Mouse (Mus musculus) cerebellum, adult 2 months (tissue): ENCODE measurements around the gene Tmem52. TPM values are rescaled to one million over a fixed set of nuclear protein-coding genes. Genes with fewer than 3 reads are reported as not detected.
A peak's percentile ranks its signal among the peaks of the same experiment; 100 is the strongest.

ENCODE experiments used
- DNase-seq, 2 experiments: peaks; one replicate each; pipeline ENCODE4 v3.0.0; 2021
- H3K27ac ChIP-seq: fragments of 200-500 bp; 2 replicates; pipeline ENCODE4 v1.5.1; 2012; ENCODE audit warnings: low read length, control low read depth, inconsistent platforms; ENCODE audit not compliant: insufficient read depth
- H3K27me3 ChIP-seq: fragments of 200-500 bp; 2 replicates; pipeline ENCODE4 v1.6.1; 2012; ENCODE audit warnings: inconsistent platforms, mild to moderate bottlenecking, low read length, moderate library complexity; ENCODE audit not compliant: control insufficient read depth, insufficient read depth
- H3K4me1 ChIP-seq: fragments of 200-500 bp; 2 replicates; pipeline ENCODE4 v1.6.1; 2011; ENCODE audit warnings: low read length; ENCODE audit not compliant: control insufficient read depth, insufficient read depth
- H3K4me3 ChIP-seq: fragments of 200-500 bp; replicated peaks from 2 replicates; pipeline ENCODE3; 2011; ENCODE audit warnings: mild to moderate bottlenecking, low read depth, low read length, control low read depth; ENCODE audit not compliant: insufficient read depth
- CTCF ChIP-seq: fragments of 200-500 bp; IDR thresholded peaks from 2 replicates; pipeline ENCODE4 v1.5.1; 2011; ENCODE audit warnings: low read depth, mild to moderate bottlenecking, control low read depth, low read length, moderate library complexity, borderline replicate concordance; ENCODE audit not compliant: insufficient read depth
- POLR2A ChIP-seq: fragments of 200-500 bp; IDR thresholded peaks from 2 replicates; pipeline ENCODE4 v1.6.1; 2011; ENCODE audit warnings: low read length, control low read depth, borderline replicate concordance; ENCODE audit not compliant: insufficient read depth
- WGBS: fragments of 180-500 bp; shearing (Covaris S2); methylation state at CpG from one replicate; pipeline ENCODE4 v1.1.7; 2018; 5-methylcytosine and 5-hydroxymethylcytosine counted together
- polyA plus RNA-seq: library from polyadenylated mRNA; depleted of rRNA; stranded (reverse); fragments of >200 nt; gene quantifications from 2 replicates; pipeline ENCODE4 v1.2.3, GENCODE M21; 2012

The Tmem52 gene
- polyA plus RNA-seq, 1 experiment, result 9.4 TPM

DNA sequence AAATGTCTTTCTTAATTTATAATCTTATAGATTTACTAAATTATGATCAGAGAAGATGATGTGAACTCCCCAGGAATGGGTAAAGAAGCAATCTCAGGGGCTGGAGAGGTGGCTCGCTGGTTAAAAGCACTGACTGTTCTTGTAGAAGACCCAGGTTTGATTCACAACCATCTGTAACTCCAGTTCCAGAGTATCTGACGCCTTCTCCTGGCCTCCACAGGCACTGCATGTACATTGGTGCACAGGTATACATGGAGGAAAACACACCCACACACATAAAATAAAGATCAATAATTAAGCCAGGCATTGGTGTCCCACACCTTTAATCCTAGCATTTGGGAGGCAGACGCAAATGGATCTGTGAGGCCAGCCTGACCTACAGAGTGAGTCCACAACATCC is 26.1 kb upstream of the Tmem52 start:
- DNase-seq, result no peak
- 85% methylated on average over 3 of the region's 3 CpGs for WGBS
- TF ChIP-seq CTCF (0 out of 2 replicates have a peak, but pooled peaks have one; percentile 18), POLR2A (no peak)
- Histone ChIP-seq H3K4me1 (peaks cover 3% of the 10 kb centered on the region; the same call in 1 of the 2 replicates), H3K27ac (no peak overlapping the region), H3K4me3 (no peak overlapping the region), H3K27me3 (no peaks in the 10 kb centered on the region)

DNA sequence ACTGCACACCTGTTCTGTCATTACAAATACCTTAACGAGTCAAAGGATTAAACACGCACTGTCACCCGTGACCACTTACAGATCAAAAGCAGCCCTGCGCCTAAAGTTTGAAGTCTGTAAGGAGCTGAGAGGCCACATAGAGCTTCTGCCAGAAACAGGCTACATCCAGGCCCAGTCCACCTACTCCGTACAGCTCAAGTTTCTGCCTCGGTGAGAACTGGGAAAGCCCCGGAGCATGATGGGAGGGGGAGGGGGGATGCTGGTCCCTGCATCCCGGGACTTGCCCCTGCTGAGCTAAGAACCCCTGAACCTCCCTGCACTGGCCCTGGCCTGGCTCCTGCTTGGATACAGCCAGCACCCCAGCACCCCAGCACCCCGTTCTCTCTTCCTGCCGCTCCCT is 17.3 kb upstream of the Tmem52 start:
- Histone ChIP-seq H3K4me1 (no peaks in the 10 kb centered on the region), H3K4me3 (no peak overlapping the region), H3K27ac (no peak overlapping the region), H3K27me3 (no peaks in the 10 kb centered on the region)
- DNase-seq, result no peak
- WGBS, result 47% methylated on average over 10 of the region's 10 CpGs
- TF ChIP-seq CTCF (no peak), POLR2A (no peak)

DNA sequence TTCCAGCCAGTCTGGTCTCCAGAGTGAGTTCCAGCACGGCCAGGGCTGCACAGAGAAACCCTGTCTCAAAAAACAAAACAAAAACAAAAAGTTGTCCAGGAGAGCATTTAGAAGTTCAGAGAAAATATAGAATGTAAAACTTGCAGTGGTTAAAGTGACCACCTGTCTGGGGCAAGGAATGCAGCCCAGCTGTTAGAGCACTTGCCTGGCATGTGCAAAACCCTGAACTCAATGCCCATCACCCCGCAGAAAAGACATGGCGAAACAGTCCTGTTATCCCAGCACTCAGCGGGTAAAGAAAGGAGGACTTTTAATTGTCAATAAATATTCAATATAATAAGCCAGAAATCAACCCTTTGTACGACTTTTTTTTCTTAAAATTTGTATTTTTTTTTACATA is 10.3 kb upstream of the Tmem52 start:
- TF ChIP-seq POLR2A (no peak), CTCF (no peak)
- no peak overlapping the region for H3K4me3 ChIP-seq
- 83% methylated on average over 5 of the region's 5 CpGs for WGBS
- no peak for DNase-seq
- no peak overlapping the region for H3K27ac ChIP-seq
- H3K27me3 ChIP-seq, result no peaks in the 10 kb centered on the region
- no peaks in the 10 kb centered on the region for H3K4me1 ChIP-seq

DNA sequence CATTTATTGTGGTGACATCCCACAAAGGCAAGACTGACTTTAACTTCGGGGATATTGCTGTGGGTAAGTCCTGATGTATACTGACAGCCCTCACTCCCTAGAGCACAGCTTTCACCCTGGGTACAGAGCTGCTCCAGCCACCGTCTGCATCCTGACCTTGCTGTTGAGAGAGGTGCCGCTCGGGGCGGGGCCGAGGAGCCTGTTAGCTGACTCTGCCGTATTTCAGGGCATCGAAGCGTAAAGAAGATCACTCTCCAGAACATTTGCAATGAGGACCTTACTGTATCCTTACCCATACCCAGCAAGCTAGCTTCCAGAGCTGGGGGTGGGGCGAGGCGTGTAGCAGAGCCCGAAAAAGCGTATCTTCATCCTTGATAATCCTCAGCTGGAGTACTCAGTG is 5.9 kb upstream of the Tmem52 start:
- Histone ChIP-seq H3K27me3 (no peaks in the 10 kb centered on the region), H3K4me3 (no peak overlapping the region), H3K4me1 (no peaks in the 10 kb centered on the region), H3K27ac (no peak overlapping the region)
- DNase-seq, result no peak
- TF ChIP-seq POLR2A (no peak), CTCF (no peak)
- WGBS, result 82% methylated on average over 13 of the region's 13 CpGs

DNA sequence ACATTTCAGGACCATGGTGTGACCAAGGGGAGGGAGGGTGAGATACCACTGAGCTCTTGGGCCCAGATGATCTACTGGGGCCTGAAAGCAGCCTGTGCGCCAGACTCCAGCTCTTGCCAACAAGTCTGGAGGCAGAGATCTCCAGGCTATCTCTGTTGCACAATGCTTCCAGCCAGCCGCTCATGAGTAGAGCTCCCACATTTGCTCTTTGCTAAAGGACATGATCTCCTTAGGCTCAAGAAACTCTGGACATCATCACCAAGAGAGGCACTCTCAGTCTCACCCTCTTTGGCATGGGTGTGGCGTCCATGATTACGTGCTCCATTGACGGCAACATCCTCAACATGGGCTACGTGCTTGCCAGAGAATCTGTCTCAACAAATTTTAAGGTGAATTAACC is 5.3 kb upstream of the Tmem52 start:
- 77% methylated on average over 6 of the region's 6 CpGs for WGBS
- no peak for TF ChIP-seq POLR2A
- no peak for TF ChIP-seq CTCF
- Histone ChIP-seq H3K4me1 (no peaks in the 10 kb centered on the region), H3K27ac (no peak overlapping the region), H3K27me3 (no peaks in the 10 kb centered on the region), H3K4me3 (no peak overlapping the region)
- DNase-seq, result no peak

DNA sequence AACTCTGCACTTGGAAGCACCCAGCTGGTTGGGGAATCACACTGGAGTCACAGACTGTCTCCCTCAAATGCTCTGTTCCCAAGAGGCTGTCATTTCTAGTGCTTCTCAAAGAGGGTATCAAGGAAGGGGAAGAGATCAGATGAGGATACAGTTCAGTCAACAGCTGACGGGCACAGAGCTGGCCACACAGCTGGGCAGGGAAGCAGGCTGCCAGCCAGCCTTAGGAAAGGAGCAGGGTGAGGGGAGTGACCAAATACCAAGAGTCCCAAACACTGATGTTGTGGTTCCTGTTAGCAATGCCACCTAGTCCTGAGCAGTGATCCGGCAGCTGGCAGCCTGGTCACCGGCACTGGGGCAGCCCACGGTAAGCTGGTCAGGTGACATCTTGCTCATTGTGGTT is 4.9 kb upstream of the Tmem52 start:
- TF ChIP-seq CTCF, result no peak
- no peak for TF ChIP-seq POLR2A
- no peak for DNase-seq
- Histone ChIP-seq H3K27me3 (no peaks in the 10 kb centered on the region), H3K27ac (no peak overlapping the region), H3K4me1 (peaks cover 1% of the 10 kb centered on the region; the same call in 1 of the 2 replicates), H3K4me3 (no peak overlapping the region)
- WGBS, result 79% methylated on average over 4 of the region's 4 CpGs

DNA sequence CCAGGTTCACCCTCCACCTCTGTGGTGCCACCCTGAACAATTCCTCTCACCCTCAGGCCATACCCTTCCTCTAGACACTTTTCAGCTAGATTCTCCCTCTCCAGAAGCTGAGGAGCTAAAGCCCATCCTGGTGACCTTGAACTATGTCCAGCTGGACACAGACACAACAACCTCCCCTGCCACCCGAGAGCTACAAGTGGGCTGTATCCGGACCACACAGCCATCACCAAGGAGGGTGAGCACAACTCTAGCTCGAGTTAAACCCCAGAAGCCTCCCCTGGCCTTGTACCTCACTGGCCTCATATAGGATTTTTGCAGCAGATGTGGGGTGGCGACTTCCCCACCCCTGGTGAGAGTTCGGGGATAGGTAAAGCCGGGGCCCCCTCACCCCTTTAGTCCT is 3.3 kb upstream of the Tmem52 start:
- TF ChIP-seq CTCF (no peak), POLR2A (no peak)
- Histone ChIP-seq H3K4me1 (peaks cover 7% of the 10 kb centered on the region; the same call in 1 of the 2 replicates), H3K27ac (no peak overlapping the region), H3K27me3 (no peaks in the 10 kb centered on the region), H3K4me3 (no peak overlapping the region)
- no peak for DNase-seq
- 76% methylated on average over 6 of the region's 6 CpGs for WGBS

DNA sequence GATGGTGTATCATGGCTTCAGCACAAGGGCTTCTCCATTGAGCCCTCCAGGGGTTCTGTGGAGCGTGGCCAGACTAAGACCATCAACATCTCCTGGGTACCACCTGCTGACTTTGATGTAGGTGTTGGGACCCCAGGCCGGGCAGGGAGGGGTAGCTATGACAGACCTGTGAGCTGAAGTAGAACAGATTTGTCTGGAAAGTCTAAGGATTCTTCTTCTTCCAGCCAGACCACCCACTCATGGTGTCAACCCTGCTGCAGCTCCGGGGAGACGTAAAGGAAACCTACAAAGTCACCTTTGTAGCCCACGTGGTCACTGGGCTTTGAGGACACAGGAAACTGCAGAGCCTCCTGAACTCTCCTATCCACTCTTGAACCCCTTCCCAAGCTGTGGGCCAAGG is 2.8 kb upstream of the Tmem52 start:
- 87% methylated on average over 5 of the region's 5 CpGs for WGBS
- H3K4me1 ChIP-seq, result peaks cover 7% of the 10 kb centered on the region
- DNase-seq, result no peak
- no peaks in the 10 kb centered on the region for H3K27me3 ChIP-seq
- TF ChIP-seq POLR2A (no peak), CTCF (no peak)
- no peak overlapping the region for H3K4me3 ChIP-seq
- H3K27ac ChIP-seq, result no peak overlapping the region
